Mouse (Mus musculus): ENCODE measurements around the gene Tcerg1l. TPM values are rescaled to one million over a fixed set of nuclear protein-coding genes. Genes with fewer than 3 reads are reported as not detected.

Tcerg1l gene
- polyA plus RNA-seq, 1 experiment from 2014 or later = 1.0 TPM

DNA sequence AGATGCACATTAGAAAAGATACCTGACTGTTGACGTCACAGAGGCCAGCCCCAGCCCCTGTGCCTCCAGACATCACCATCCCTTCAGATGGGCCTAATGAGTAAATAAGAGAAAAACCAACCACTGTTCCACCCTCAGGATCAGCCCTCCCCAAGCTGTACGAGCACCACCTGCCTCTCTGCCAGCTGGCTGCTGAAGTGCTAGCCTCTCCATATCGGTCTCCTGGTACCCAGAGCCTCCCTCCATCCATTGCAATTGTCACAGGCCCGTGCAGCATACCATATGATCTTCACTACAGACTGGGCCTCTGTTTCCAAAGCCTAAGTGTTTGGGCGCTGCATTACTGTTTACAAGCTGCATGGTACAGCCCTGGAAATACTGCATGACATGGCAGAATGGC is 148.9 kb downstream of the Tcerg1l start:
- WGBS = 84% methylated on average over 5 of the region's 5 CpGs
- Histone ChIP-seq H3K36me3 (replicated peaks) (no peaks in the 10 kb centered on the region), H3K27me3 (ENCODE audit: poor library complexity, severe bottlenecking) (no peaks in the 10 kb centered on the region), H3K4me1 (peaks cover 4% of the 10 kb centered on the region; the same call in 1 of the 2 replicates), H3K9me3 (peaks cover 7% of the 10 kb centered on the region; the same call in 1 of the 2 replicates), H3K4me3 (no peak overlapping the region), H3K27ac (no peak overlapping the region)
- DNase-seq (ENCODE audit: extremely low spot score, low spot score) = no peak

DNA sequence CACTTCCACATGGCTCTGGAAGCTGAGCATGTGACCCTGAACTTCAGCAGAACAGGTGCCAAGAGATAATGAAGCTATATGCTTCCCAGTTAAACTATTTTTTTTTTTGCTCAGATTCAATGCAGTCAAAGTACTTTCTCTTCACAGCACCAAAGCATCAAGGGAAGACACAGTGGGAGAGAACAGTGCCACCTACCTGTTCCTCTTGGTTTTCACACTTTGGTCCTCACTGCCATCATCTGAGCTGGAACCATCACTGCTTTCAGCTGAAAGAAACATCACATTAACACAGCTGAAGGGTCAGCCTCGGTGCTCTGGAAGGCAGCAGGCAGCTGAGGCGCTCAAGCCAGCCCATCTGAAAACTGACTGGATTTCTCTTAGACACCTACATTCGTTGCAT is 149.4 kb downstream of the Tcerg1l start:
- 85% methylated on average over 3 of the region's 3 CpGs for WGBS
- H3K27me3 ChIP-seq (ENCODE audit: poor library complexity, severe bottlenecking) = no peaks in the 10 kb centered on the region
- DNase-seq (ENCODE audit: extremely low spot score, low spot score) = no peak

DNA sequence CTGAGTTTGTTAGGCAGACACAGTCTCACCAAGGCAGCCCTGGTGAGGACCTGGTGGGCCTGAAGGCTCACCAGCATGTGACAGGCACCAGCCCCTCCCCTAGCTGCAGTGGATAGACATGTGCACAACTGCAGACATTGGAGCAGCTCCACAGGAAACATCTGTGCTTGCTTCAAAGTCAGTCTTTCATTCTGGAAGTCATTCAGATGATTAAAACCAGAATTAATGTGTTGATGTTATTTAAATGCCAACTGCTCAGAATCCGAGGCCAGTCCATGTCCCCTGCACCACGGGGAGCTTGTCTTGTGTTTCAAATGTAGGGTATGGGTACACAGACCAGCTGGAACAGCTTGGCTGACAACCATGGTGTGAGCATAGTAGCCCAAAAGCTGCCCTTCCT is 150.8 kb downstream of the Tcerg1l start:
- WGBS = 48% methylated on average over 2 of the region's 2 CpGs
- no peak overlapping the region for H3K27ac ChIP-seq

More for the DNA sequence above, 149.4 kb downstream of the Tcerg1l start:
- Histone ChIP-seq H3K27ac (no peak overlapping the region), H3K9me3 (peaks cover 7% of the 10 kb centered on the region; the same call in 1 of the 2 replicates), H3K36me3 (replicated peaks) (no peaks in the 10 kb centered on the region), H3K4me3 (no peak overlapping the region), H3K4me1 (peaks cover 4% of the 10 kb centered on the region; the same call in 1 of the 2 replicates)

DNA sequence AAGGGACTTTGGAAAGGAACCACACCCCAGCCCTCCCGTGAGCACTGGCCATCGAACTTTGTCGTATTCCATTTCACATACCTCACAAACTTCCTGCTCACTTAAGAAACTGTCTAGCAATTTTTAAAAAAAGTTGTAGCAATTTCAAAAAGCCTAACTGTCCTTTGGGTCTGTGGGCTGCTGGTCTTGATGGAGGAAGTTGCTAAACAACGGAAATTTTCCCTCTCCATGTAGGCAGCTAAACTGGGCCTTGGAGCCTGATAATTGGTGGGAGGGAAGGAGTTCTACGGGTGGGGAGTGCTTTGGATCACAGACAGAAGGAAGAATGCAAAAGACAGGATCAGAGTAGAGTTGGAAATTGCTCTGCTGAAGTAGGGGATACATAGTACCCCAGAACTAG is 155.3 kb downstream of the Tcerg1l start:
- Histone ChIP-seq H3K36me3 (replicated peaks) (no peaks in the 10 kb centered on the region), H3K9me3 (peaks cover 7% of the 10 kb centered on the region; the same call in 1 of the 2 replicates), H3K27ac (no peak overlapping the region), H3K27me3 (ENCODE audit: poor library complexity, severe bottlenecking) (no peaks in the 10 kb centered on the region), H3K4me3 (no peak overlapping the region), H3K4me1 (peaks cover 4% of the 10 kb centered on the region; the same call in 1 of the 2 replicates)
- DNase-seq (ENCODE audit: extremely low spot score, low spot score) = no peak
- 88% methylated on average over 5 of the region's 5 CpGs for WGBS

More for the DNA sequence above, 150.8 kb downstream of the Tcerg1l start:
- Histone ChIP-seq H3K9me3 (peaks cover 7% of the 10 kb centered on the region; the same call in 1 of the 2 replicates), H3K4me1 (peaks cover 4% of the 10 kb centered on the region; the same call in 1 of the 2 replicates), H3K36me3 (replicated peaks) (no peaks in the 10 kb centered on the region), H3K27me3 (ENCODE audit: poor library complexity, severe bottlenecking) (no peaks in the 10 kb centered on the region), H3K4me3 (no peak overlapping the region)
- no peak for DNase-seq (ENCODE audit: extremely low spot score, low spot score)

- H3K27me3 ChIP-seq (ENCODE audit: poor library complexity, severe bottlenecking) = no peaks in the 10 kb centered on the region
- no peak for DNase-seq (ENCODE audit: extremely low spot score, low spot score)
- H3K4me3 ChIP-seq = no peak overlapping the region
- no peaks in the 10 kb centered on the region for H3K36me3 ChIP-seq (replicated peaks)
- H3K4me1 ChIP-seq = no peaks in the 10 kb centered on the region
- no peak overlapping the region for H3K27ac ChIP-seq
- WGBS = 70% methylated on average over 5 of the region's 5 CpGs
- no peaks in the 10 kb centered on the region for H3K9me3 ChIP-seq
Observed at GRCm38 (mm10) chr7:138237708-138238225, 159.8 kb downstream of the Tcerg1l start.

DNA sequence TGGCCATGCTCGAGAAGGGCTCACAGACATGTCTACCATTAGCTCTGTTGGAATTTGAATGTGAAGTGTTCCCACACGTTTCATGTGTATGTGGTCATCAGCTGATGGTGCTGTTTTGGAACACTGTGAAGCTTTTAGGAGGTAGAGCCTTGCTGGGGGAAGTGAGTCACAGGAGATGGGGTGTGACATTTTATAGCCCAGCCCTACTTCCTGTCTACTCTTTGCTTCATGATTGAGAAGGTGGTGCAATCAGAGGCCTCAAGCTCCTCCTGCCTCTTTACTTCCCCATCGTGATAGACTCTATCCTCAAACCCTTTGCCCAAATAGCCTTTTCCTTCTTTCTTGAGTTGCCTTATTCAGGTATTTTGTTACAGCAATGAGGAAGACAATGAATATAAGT is 173.3 kb downstream of the Tcerg1l start:
- no peak for DNase-seq (ENCODE audit: extremely low spot score, low spot score)
- Histone ChIP-seq H3K27me3 (ENCODE audit: poor library complexity, severe bottlenecking) (no peaks in the 10 kb centered on the region), H3K9me3 (no peaks in the 10 kb centered on the region), H3K27ac (no peak overlapping the region), H3K36me3 (replicated peaks) (no peaks in the 10 kb centered on the region), H3K4me3 (no peak overlapping the region), H3K4me1 (peaks cover 13% of the 10 kb centered on the region)
- 79% methylated on average over 3 of the region's 3 CpGs for WGBS

DNA sequence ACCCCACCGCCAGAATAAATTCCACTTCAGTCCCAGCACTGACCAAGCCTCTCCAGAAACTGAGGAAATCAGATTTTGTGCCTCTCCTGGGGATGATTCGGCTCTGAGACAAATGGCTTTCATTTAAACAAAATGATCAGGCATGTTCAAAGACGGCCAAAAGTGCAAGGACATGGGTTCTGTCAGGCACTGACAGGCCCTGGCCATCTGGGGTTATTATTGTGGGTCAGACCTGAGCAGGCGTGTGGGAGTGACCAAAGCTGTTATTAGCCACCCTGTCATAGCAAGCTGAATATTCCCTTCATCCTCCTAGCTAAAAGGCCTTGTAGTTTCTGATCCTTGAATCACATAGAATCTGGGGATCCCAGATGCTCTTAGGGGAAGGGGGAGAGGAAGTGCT is 174.6 kb downstream of the Tcerg1l start:
- peaks cover 9% of the 10 kb centered on the region; the same call in 1 of the 2 replicates for H3K4me1 ChIP-seq

GRCm38 (mm10) chr7:138217556-138218098 is 179.9 kb downstream of the Tcerg1l start:
- Histone ChIP-seq H3K4me3 (no peak overlapping the region), H3K4me1 (peaks cover 29% of the 10 kb centered on the region), H3K27ac (no peak overlapping the region; the same call in 1 of the 2 replicates), H3K27me3 (ENCODE audit: poor library complexity, severe bottlenecking) (no peaks in the 10 kb centered on the region), H3K36me3 (replicated peaks) (no peaks in the 10 kb centered on the region), H3K9me3 (no peaks in the 10 kb centered on the region)
- DNase-seq (ENCODE audit: extremely low spot score, low spot score) = no peak
- WGBS = 81% methylated on average over 6 of the region's 6 CpGs

More for the DNA sequence above, 174.6 kb downstream of the Tcerg1l start:
- 78% methylated on average over 4 of the region's 4 CpGs for WGBS
- no peak for DNase-seq (ENCODE audit: extremely low spot score, low spot score)
- no peaks in the 10 kb centered on the region for H3K27me3 ChIP-seq (ENCODE audit: poor library complexity, severe bottlenecking)
- H3K9me3 ChIP-seq = no peaks in the 10 kb centered on the region
- H3K27ac ChIP-seq = no peak overlapping the region
- H3K36me3 ChIP-seq (replicated peaks) = no peaks in the 10 kb centered on the region
- no peak overlapping the region for H3K4me3 ChIP-seq

DNA sequence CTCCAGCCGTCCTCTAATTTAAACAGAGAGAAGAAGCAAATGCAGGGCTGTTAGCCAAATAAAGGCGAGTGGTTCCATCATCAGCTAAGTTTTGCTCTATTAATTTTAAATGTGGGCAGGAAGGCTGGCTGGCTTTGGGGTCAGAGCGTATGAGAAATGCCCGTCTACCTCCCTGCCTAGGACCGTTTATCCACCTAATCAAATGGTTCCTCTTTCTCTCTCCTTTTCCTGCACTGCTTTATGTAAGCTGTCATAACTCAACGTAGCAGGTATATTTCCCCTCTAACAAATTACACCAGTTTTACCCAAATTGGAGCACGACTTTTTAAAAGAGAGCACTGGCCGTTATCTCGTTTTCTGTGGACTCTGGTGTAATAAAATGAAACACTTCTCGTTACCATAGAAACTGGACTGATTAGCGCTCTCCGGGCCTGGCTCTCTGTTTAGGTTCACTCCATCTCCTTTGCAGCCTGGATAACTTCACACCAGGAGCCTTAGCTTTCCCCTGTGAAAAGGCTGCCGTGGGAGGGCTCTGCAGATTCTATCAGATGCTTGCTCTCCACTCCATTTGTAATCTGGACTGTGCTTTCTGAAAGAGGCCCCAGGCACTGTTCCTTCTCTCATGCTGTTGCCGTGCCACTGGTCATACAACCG is 182.2 kb downstream of the Tcerg1l start:
- H3K27me3 ChIP-seq (ENCODE audit: poor library complexity, severe bottlenecking) = no peaks in the 10 kb centered on the region
- WGBS = 62% methylated on average over 15 of the region's 15 CpGs
- peak; percentile 16 for DNase-seq (ENCODE audit: extremely low spot score, low spot score)
- H3K4me1 ChIP-seq = peaks cover 37% of the 10 kb centered on the region
- no peaks in the 10 kb centered on the region for H3K9me3 ChIP-seq
- no peaks in the 10 kb centered on the region for H3K36me3 ChIP-seq (replicated peaks)
- 0 out of 2 replicates have a peak overlapping the region, but pooled peaks have one; percentile 1 for H3K27ac ChIP-seq
- no peak overlapping the region for H3K4me3 ChIP-seq

DNA sequence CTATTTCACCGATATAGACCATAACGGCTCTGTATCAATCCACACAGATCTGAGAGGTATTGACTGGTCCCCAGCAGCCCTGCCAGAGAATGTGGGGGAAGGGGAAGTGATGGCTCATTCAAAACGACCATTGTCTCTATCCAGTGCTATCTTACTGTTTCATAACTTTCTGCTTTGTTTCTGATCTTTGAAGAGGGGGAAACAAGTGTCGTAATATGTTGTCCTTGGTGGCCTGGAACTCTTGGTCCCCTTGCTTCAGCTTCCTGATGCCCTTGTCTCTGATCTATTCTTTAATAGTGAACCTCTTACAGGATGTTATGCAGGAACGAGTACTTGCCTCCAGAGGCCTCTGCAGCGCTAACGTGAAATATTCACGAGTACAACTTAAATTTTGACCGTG is 182.8 kb downstream of the Tcerg1l start:
- WGBS = 85% methylated on average over 9 of the region's 9 CpGs
- no peak overlapping the region for H3K4me3 ChIP-seq
- H3K36me3 ChIP-seq (replicated peaks) = no peaks in the 10 kb centered on the region
- no peaks in the 10 kb centered on the region for H3K27me3 ChIP-seq (ENCODE audit: poor library complexity, severe bottlenecking)
- no peaks in the 10 kb centered on the region for H3K9me3 ChIP-seq
- peaks cover 41% of the 10 kb centered on the region for H3K4me1 ChIP-seq
- no peak overlapping the region for H3K27ac ChIP-seq
- DNase-seq (ENCODE audit: extremely low spot score, low spot score) = no peak

- H3K36me3 ChIP-seq (replicated peaks) = no peaks in the 10 kb centered on the region
- DNase-seq (ENCODE audit: extremely low spot score, low spot score) = no peak
- WGBS = 89% methylated on average over 5 of the region's 5 CpGs
- no peaks in the 10 kb centered on the region for H3K9me3 ChIP-seq
- peaks cover 17% of the 10 kb centered on the region for H3K4me1 ChIP-seq
- no peak overlapping the region for H3K27ac ChIP-seq
- no peak overlapping the region for H3K4me3 ChIP-seq
- no peaks in the 10 kb centered on the region for H3K27me3 ChIP-seq (ENCODE audit: poor library complexity, severe bottlenecking)
Observed at GRCm38 (mm10) chr7:138209769-138210168, 187.8 kb downstream of the Tcerg1l start.

DNA sequence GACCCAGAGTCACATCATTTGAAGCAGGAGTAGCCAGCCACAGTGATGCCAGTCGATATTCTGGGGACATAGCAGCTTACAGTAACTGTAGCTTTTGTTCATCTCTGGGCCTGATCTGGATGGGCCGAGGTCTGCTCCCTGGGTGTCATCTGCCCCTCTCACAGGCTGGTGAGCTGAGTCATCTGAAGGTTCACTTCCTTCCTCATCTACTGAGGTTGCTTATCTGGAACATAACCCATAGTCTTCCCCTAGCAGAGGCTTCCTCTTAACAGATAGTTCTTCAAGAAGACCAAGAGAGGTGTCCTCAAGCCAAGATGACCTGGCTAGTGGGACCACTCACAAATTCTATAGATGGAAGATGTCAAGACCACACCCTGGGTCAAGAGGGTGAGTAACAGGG is 192.4 kb downstream of the Tcerg1l start:
- H3K4me3 ChIP-seq = no peak overlapping the region
- H3K4me1 ChIP-seq = peaks cover 3% of the 10 kb centered on the region; the same call in 1 of the 2 replicates
- H3K9me3 ChIP-seq = no peaks in the 10 kb centered on the region
- 85% methylated on average over 2 of the region's 2 CpGs for WGBS
- no peaks in the 10 kb centered on the region for H3K27me3 ChIP-seq (ENCODE audit: poor library complexity, severe bottlenecking)
- no peak for DNase-seq (ENCODE audit: extremely low spot score, low spot score)
- H3K27ac ChIP-seq = no peak overlapping the region
- H3K36me3 ChIP-seq (replicated peaks) = no peaks in the 10 kb centered on the region

GRCm38 (mm10) chr7:138202162-138202832 is 195.2 kb downstream of the Tcerg1l start:
- H3K36me3 ChIP-seq (replicated peaks) = no peaks in the 10 kb centered on the region
- H3K27ac ChIP-seq = no peak overlapping the region
- H3K4me3 ChIP-seq = no peak overlapping the region
- WGBS = 88% methylated on average over 15 of the region's 15 CpGs
- no peaks in the 10 kb centered on the region for H3K27me3 ChIP-seq (ENCODE audit: poor library complexity, severe bottlenecking)
- no peaks in the 10 kb centered on the region for H3K9me3 ChIP-seq
- DNase-seq (ENCODE audit: extremely low spot score, low spot score) = no peak
- H3K4me1 ChIP-seq = no peaks in the 10 kb centered on the region

Data from forebrain, embryonic 10.5 days (tissue).